Mouse (Mus musculus): ENCODE measurements around the gene Il11ra1.

Gene Il11ra1

DNA sequence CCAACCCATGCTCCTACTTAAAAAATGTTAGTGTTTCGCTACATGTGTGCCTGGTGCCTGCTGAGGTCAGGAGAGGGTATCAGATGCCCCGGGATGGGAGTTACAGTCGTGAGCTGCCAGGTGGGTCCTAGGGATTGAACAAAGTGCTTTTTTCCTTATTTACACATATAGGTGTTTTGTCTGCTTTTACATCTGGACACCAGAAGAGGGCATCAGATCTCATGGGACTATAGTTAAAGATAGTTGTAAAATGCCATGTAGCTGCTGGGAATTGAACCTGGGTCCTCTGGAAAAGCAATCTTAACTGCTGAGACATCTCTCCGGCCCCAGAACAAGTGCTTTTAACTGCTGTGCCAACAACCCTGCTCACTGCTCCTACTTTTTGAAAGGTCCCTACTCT, 10.4 kb downstream of the Il11ra1 start:
- no peak for TF ChIP-seq GATA4 (IDR thresholded peaks at IDR 0.05; ENCODE audit: insufficient replicate concordance, low read length)

DNA sequence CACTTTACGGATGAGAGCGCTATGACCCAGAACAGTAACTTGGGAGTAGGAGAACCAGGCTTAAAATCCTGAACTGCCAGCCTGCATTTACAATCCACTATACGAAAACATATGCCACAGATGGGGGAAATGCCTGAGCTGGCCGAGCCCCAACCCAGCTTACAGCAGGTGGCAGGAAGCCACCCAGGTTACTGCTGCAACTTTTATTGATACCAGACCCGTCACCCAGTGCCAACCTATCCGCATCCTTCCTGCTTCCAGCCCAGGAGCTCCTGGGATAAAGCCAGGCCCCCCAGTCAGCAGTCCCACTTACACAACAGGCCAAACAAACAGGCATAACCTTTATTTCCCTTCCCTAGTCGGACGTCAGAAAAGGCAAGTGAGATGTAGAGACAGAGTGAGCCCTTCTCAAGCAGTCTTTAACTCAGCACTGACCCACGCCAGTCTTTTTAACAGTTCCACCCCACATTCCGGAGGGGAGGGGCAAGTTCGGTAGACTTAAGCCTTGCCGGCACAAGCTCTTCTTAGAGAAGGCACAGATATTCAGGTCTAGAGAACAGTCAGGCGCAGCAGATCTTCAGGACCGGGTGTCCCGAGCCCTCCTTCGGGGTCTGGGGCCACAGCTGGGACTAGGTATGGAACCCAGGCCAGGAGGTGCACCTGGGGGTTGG, 12.1 kb downstream of the Il11ra1 start:
- TF ChIP-seq GATA4 (IDR thresholded peaks at IDR 0.05; ENCODE audit: insufficient replicate concordance, low read length): no peak

DNA sequence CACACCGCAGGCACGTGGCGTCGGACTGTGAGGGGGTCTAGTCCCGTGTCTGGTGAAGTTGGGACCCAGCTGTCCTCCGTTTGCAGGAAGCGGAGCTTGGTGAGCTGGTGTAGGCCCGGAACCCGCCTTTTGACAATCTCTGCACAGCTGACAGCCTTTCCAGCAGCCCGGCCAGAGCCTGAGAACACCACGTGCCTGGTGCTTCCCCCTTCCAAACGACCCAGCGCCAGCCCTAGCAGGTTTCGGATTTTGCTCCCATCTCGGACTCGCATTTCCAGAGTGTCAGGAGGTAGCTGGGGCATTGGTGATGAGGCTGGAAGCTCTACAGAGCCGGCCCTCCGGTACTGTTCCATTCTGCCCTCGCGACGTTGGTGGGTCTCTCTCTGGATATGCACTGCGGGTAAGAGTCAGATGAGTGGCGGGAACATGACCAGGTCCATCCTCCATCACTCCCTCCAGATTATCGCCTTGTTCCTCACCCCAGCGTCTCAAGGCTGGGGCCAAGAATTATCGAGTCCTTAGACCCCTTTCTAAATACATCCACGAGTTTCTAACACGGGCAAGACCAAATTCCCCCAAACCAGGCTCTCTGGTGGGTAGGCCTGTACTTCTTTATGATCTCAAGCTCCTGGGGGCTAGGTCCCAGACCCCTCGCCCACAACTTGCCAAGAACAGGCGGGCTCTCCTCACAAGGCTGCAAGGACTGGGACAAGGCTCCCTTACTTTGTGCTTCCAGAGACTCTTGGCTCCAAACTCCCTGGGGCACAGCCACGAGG, 12.8 kb downstream of the Il11ra1 start:
- TF ChIP-seq GATA4 (IDR thresholded peaks at IDR 0.05; ENCODE audit: insufficient replicate concordance, low read length): no peak

DNA sequence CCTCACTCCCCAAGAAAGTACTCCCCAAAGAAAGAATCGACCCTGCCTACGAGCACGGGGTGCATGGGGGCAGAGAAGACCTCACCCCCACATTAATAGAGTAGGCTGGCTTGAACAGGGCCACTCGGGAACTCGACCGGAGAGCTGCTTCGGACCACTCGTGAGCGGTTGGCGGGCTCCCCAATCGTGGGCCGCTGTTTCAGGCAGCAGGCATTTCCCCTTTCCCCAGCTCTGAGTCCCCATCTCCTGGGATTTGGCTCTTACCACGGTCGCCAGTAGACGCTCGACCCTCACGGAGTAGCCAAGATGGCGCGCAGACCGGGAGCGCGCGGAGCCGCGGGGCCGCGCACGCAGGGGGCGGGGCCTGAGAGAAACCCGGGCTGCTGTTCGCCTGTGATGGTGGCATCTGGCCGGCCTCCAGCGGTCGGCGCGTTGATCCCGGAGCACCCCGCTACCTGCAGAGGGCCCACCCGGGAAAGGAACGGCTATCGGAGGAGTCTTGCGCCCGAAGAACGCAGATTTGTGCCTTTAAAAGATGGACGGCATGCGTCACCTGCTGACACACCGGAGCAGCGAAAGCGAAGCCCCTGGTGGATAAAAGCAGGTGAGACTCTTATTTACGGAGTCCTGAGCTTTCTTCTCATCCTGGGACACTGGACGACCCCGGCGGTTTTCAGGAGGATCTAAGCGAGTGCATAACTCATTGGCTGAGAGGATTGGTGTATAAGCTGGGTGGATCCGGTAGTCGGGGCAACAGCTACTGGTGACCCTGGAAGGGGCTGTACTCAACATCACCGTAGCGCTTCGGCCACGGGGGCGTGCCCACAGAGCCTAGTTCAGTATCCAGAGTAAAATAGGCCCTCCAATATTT, 13.6 kb downstream of the Il11ra1 start, which contains the start of gene Rpp25l:
Gene Rpp25l, minus strand, starts transcription at position 338 of the 871 bp plus-strand sequence.
- TF ChIP-seq GATA4 (IDR thresholded peaks at IDR 0.05; ENCODE audit: insufficient replicate concordance, low read length): no peak; the same call in 1 of the 2 replicates

DNA sequence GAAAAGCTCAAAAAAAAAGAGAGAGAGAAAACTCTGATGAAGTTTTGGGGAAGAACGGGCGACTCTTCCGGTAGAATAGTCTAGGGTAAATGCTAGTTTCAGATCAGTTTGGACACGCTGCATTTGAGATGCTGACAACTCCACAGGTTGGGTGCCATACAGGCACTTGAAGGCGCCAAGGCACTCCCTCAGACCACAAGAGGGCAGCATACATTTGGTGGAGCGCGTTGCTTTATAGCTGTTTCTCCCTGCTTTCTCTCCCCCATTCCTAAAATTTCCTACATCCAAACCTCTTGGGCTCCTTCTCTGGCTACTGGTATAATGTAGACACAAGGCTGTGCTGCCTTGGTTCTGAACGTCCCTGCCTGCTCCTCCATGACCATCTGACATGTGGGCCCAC, 14.5 kb downstream of the Il11ra1 start:
- no peak for TF ChIP-seq GATA4 (IDR thresholded peaks at IDR 0.05; ENCODE audit: insufficient replicate concordance, low read length)

DNA sequence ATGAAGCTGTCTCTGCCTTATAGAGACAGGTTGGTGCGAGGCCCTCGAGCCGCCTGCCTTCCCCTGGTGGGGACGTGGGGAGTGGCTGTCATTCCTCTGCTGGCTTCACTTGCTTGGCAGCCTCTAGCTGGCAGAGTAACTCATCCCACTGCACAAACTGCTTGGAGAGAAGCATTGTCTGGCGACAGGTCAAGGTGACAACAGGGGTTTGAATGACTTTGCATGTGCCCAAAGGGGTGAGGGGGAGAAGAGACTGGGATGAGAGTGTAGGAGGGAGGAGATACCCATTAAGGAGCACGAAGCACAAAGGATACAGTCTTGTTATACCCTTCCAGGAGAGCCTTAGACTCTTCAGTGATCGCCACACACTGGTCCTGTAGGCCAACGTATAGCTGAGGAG, 15.3 kb downstream of the Il11ra1 start:
- no peak for TF ChIP-seq GATA4 (IDR thresholded peaks at IDR 0.05; ENCODE audit: insufficient replicate concordance, low read length)

DNA sequence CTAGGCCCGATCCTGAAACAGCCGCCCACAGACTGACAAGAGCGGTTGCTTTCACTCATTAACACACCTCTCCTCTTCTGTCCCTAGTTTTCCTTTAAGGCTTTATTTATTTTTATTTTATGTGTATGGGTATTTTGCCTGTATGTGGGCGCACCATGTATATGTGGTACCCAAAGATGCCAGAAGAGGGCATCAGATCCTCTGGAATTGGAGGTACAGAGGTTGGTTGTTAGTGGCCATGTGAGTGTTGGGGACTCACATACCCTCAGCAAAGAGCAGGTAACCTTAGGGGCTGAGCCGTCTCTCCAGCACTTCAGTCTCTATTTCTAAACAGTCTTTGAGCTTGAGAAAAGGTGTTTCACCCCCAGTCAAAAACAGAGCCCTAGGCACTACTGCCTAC, 15.8 kb downstream of the Il11ra1 start:
- TF ChIP-seq GATA4 (IDR thresholded peaks at IDR 0.05; ENCODE audit: insufficient replicate concordance, low read length): no peak

DNA sequence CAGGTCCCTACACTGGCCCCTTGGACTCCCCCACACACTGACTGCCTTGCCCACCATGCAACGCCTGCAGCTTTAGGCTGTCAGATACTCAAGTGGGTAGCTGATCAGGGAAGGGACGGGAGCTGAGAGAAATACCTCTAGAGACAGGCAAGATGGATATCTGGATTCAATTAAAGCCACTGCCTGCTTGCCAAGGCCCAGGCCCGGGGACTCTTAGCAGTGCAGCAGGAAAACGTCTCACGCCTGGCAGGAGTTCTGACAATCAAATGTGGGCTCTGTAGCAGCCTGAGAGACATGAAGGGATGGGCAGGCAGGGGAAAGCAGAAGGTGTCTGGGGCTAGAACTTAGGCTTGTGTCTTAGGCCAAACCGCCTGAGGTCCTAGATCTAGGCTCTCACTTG, 17.0 kb downstream of the Il11ra1 start:
- no peak for TF ChIP-seq GATA4 (IDR thresholded peaks at IDR 0.05; ENCODE audit: insufficient replicate concordance, low read length)

DNA sequence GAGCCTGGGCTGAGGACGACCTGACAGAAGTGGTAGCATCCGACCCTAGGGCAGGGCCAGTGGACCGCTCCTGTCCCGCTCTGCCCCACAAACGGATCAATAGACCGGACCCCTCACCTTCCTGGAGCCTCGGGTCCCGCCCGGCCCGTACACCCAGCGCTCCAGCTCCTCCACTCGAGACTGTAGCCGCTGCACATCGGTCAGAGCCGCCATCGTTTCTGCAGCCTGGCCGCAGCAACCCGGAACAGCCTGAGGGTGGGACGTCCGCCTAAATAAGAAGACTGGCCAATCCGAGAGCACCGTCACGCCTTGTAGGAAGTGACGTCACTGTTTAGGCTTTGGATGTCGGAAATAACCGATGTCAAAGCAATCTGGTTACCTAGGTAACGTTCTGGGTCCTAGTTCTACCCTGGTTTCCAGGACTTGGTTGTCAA, 23.1 kb downstream of the Il11ra1 start, which contains the start of gene Dctn3:
Gene Dctn3, minus strand, starts transcription at position 253 of the 434 bp plus-strand sequence.
- TF ChIP-seq GATA4 (IDR thresholded peaks at IDR 0.05; ENCODE audit: insufficient replicate concordance, low read length): peak; percentile 18; the same call in 1 of the 2 replicates

DNA sequence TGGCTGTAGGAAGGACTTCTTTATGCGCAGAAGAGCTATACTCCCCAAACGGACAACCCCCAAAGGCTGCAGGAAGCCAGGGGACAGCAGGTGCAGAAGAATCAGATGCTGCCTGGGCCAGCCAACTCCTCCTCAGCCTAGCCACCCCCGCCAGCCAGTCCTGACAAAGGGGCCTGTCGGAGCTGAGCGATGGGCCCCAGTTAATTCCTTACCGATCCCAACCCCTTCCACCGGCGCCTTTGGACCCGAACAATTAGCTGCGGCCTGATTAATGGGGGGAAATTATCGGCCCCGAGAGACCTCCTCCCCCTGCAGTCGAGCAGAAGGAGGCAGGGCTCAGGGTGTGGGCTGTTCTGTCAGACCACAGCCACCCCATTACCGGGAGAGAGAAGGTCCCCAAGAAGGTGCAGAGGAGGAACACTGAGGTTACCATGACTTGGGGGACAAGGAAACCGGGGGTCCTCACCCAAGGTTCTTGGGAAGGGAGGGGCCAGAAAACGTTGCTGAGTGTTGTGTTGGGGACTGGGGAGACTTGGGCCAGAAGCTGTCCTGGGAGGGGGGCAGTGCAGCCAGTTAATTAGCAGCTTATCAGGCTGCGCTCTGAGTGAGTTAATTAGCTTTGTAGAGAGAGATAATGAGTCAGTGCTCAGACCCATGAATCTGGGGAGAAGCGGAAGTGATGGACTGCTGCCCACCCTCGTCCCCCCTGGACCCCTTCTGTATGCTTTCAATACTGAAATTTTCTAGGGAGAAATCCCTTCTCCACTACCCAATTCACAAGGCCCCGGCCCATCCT, 27.2 kb downstream of the Il11ra1 start:
- TF ChIP-seq GATA4 (IDR thresholded peaks at IDR 0.05; ENCODE audit: insufficient replicate concordance, low read length): no peak

DNA sequence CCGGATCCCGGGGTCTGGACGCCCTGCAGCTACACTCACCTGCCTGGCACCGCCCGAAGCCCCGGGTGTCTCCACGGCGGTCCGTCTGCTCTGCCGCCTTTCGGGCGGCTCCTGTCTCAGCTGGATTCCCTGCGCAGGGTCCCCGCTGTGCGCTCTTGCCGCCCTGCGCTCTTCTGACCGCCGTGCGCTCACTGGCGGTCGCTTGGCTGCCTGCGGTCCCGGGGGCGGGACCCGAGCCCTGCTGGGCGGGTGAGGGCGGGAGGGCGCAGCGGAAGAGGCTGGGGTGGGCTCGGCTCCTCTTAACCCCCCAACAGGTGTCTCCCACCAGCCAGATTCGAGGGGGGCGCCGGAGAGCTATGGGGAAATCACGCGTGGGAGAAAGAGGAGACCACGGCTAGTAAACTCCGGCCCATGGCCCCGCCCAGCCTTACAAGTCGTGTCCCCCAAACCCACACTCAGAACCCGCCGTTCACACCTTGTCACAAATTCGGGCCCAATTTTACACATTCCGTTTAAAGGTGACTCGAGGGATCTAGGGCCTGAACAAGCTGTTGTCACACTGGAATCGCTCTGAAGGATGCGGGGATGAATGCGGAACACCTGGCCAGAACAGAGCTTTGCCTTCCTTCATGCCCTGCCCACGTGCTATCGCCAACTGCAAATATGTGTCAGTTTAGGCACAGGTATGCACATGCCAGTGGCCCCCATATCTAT, 31.4 kb downstream of the Il11ra1 start, which contains the start of gene Arid3c:
Gene Arid3c, minus strand, starts transcription at position 91 of the 714 bp plus-strand sequence.
- TF ChIP-seq GATA4 (IDR thresholded peaks at IDR 0.05; ENCODE audit: insufficient replicate concordance, low read length): no peak

DNA sequence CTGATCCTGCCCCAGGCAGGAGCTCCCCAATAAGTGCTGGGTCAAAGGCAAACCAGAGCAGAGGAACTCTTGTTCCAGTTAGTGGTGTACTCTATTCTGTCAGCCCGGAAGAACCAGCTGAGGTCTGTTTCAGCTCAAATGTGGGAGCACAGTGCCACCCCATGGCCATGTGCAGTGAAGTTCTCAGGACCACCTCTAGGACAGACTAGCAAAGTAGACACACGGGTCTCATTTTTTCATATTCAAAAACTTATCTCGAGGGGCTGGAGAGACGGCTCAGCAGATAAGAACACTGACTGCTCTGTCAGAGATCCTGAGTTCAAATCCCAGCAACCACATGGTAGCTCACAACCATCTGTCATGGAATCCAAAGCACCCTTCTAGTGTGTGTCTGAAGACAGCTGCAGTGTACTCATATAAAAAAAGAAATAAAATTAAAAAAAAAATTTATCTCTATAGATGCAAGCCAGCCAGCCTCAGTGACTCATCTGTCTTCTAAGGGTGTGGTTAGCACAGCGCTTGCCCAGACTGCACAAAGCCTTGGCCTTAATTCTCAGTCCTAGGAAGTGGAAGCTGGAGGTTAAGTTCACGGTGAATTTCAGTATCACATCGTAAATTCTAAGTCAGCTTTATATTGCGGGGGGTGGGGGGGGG, 37.9 kb downstream of the Il11ra1 start:
- TF ChIP-seq GATA4 (IDR thresholded peaks at IDR 0.05; ENCODE audit: insufficient replicate concordance, low read length): no peak

DNA sequence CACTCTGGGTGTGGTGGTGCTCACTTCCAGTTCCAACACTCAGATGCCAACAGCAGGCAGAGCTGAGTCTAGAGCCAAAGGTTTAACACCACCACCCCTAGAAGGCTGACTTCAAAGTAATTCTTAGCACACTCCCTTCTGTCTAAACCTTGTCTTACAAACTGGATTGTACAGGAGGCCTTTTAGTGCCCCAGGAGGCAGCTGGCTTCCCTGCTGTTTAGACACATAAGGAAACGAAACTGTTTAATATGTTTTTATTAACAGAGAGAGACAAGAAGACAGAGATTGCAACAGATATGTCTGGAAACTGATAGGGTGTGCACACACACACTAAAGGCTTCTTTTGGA, 38.4 kb downstream of the Il11ra1 start:
- no peak for TF ChIP-seq GATA4 (IDR thresholded peaks at IDR 0.05; ENCODE audit: insufficient replicate concordance, low read length)
